Mouse (Mus musculus) layer of hippocampus, postnatal 36 days (tissue): Measurements from ENCODE around the gene Acap2. TPM values are rescaled to one million over a fixed set of nuclear protein-coding genes. Genes with fewer than 3 reads are reported as not detected.

ENCODE experiments used
- DNase-seq, 2 experiments: peaks; one replicate each; pipeline ENCODE4 v3.0.0; 2022
- total RNA-seq, 2 experiments: library from RNA; stranded (reverse); gene quantifications; 2 replicates each; pipeline ENCODE4 v1.2.3; 2021

Gene Acap2
- total RNA-seq, 2 experiments from 2014 or later: 131 to 145 TPM

GRCm38 (mm10) chr16:31045211-31045610, 155.8 kb downstream of the Acap2 start:
- no peak for DNase-seq

- DNase-seq: no peak
Measured at GRCm38 (mm10) chr16:31043136-31043535, 157.9 kb downstream of the Acap2 start.

Other genes starting within 250 kb of the Acap2 start
- 10 to 100 TPM; 16.3 to 17.8 TPM for gene Xxylt1, start 119.8 kb downstream of the Acap2 start, total RNA-seq
- 10 to 100 TPM; 92.4 to 97.8 TPM for gene Ppp1r2, start 74.0 kb upstream of the Acap2 start, total RNA-seq
- gene Apod, start 113.6 kb upstream of the Acap2 start, total RNA-seq: 100 to 1,000 TPM; 103 to 127 TPM
- 100 to 1,000 TPM in 1 of 2 experiments, 10 to 100 TPM in 1; 94.4 to 105 TPM for gene Bdh1, start 221.0 kb upstream of the Acap2 start, total RNA-seq